Mouse (Mus musculus) granulocyte monocyte progenitor cell, adult 5-6 weeks (primary cell): ENCODE measurements around the gene Il12rb1. TPM values are rescaled to one million over a fixed set of nuclear protein-coding genes. Genes with fewer than 3 reads are reported as not detected.

Experiments used
- ATAC-seq: replicated peaks from 2 replicates; pipeline ENCODE4 v1.8.0; 2016; ENCODE audit warnings: mild to moderate bottlenecking, moderate TSS enrichment, inconsistent platforms; ENCODE audit not compliant: poor library complexity, severe bottlenecking
- total RNA-seq, 2 experiments: library from RNA; stranded (forward) in 1 of 2; stranded (reverse) in 1 of 2; fragments of 200-712, 200-1000 nt in 1 of 2; fragments of >200 nt in 1 of 2; fragmentation: Nextera tagmentation in 1 of 2; gene quantifications; 2 replicates each; pipeline ENCODE4 v1.2.3; 2014 to 2017

The Il12rb1 gene
- total RNA-seq, 2 experiments from 2014 or later = 0.24 to 0.52 TPM

DNA sequence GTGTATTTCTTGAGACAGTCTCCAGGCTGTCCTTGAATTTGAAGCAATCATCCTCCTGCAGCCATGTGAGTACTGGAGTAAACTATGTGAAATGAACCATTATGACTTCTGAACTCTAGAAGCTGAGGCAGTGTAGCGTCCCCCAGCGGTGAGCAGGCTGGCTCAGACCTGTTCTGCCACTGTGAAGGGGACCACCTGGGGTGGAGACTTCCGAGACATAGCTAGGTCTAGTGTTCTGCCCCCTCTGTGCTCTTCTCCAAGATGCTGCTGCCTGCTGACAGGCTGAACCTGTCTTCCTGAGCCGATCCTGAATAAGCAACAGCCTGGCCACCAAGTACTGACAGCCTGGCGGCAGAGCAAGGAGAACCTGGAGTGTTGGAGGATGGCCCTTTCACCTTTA, 36.9 kb downstream of the Il12rb1 start:
- no peak for ATAC-seq

DNA sequence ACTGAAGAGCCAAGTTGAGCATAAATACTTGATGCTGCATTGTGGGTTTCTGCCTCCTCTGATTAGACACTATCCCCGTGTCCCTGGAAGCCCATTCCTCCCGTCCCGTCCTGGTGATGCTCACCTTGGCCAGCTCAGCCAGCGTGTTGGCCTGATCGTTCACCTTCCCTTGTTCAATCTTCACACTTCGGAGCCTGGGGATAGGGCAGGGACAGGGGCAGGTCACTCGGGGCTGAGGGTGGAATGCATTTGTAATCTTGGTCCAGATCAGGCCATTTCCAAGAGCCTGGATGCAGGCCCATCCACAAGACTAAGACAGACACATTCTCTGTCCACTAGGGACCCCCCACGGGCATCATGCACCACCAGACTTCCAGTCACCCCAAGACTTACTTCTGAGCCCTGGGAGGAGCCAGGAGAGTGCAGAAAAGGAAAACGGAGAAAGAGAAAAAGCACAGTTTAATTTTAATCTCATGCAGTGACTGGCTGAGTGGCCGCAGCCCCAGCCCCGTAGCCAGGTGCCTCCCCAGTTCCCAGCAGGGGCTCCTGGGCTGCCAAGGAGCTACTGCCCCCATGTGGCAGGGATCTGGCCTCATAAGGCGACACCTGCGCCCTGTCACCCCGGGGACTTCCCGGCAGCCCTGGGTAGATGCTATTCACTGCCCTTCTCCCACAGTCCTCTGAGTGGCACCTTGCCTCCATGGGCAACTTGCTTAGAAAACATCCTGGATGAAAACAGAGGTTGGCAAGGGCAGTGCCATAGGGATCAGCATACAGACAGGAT, 38.3 kb downstream of the Il12rb1 start:
- no peak; the same call in 1 of the 2 replicates for ATAC-seq

DNA sequence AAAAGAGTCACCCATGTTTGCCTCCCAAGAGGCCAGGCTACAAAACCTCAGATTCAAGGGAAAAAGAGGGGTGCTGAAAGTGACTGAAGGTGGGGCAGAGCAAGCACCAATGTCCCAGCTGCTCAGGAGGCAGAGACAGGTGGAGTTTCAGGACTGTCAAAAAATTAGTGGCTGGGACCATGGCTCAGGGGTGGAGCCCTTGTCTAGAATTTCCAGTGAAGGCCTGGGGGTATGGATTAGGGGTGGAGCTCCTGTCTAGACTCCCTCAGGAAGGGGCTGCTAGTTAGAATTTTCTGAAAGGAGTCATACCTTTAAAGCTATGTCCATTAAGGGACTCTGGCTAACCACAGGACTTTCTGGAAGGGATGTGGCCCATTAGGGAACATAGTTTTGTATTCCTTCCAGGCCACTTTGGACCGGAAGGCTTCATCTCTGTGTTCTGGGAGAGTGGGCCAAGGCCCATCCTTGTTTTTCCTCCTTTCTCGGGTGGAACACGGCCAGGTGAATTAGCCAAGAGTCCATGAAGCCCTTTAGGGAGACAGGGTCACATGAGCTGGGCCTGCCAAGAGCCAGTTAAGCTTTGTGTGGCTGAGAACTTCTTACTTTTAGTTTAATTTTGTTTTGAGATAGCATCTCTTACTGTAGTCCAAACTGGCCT, 41.2 kb downstream of the Il12rb1 start:
- ATAC-seq = no peak

DNA sequence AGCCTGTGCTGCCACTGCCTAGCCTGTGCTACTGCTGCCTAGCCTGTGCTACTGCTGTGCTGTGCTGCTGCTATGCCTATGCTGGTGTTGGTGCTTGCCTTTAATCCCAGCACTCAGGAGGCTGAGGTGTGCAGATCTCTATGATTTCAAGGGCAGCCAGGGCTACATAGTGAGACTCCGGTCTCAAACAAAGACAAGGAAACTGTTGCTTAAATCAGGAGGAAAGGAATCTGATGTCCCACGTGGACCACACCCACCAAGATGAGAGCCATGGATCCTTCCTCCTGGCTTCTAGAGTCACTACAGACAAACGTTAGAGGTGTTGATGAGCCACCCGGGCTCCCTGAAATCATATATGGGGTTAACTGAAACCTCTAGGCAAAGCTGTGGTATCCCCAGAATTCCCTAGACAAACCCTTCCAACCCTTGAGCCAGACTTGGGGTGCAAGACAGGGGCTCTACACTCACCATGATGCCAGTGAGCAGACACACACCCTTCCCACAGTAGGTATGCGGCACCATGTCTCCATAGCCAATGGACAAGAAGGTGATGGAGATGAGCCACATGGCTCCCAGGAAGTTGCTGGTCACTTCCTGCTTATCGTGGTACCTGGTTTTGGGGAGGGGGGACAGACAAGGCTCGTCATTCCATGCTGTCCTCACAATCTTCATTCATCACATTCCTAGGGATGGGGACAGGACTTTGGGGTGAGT, 42.0 kb downstream of the Il12rb1 start:
- ATAC-seq = no peak

DNA sequence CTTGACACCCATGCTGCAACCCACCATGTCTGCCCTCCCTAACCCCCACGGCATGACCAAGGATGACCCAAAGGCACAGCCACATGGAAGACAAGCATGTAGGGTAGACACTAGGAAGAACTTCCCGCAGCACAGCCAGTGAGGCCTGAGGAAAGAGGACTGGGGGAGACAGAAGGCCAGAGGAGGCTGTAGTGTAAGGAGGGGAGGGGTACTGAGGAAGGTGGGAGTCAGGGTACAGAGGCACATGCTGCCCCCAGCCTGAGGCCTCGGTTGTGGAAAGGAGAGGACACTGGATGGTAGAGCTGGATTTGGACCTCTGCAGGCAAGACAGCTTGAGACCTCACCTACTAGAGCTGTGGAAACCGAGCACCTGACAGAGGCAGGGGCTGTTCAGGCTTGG, 42.7 kb downstream of the Il12rb1 start:
- no peak for ATAC-seq

DNA sequence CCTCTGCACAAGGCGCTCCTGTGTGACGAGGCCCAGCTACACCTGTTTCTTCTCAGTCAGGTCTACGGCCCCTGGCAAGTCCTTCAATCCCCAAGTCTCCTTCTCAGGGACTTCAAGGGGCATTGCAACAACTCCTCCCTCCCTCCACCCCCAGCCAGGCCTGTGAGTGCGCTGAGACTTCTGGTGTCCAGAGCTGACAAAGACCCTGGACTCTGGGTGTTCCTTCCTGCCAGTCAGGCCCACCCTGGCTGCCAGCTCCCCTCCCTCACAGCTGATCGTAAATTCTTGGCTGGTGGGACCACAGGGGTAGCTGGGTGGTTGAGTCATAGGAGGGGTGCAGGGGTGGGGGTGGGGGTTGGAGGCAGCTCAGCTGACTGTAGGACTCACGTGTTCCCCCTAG, 43.6 kb downstream of the Il12rb1 start:
- ATAC-seq = no peak

DNA sequence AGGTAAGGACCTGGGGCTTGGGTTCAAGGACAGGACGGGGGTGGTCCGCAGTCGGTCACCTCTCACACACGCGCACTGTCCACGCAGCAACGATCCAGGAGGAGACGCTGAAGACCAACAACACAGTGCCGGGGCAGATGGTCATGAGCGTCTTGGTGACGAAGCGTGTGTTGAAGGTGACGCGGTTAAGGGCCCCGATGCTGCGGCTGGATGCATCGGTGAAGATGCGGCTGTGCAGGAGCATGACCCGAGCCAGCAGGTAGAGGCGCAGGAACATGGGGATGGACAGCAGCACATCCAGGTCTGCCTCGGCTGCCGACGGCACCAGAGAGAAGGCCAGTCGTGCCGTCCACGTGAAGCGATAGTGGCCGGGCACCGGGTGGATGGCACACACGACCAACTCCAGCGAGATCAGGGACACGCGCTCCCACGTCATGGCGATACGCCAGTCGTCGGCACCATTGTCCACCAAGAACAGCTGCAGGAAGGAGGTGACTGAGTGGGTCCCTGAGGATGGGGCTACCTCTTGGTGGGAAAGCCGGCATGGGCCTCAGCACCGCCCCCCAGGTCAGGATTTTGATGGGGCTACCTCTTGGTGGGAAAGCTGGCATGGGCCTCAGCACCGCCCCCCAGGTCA, 44.5 kb downstream of the Il12rb1 start:
- ATAC-seq = no peak

DNA sequence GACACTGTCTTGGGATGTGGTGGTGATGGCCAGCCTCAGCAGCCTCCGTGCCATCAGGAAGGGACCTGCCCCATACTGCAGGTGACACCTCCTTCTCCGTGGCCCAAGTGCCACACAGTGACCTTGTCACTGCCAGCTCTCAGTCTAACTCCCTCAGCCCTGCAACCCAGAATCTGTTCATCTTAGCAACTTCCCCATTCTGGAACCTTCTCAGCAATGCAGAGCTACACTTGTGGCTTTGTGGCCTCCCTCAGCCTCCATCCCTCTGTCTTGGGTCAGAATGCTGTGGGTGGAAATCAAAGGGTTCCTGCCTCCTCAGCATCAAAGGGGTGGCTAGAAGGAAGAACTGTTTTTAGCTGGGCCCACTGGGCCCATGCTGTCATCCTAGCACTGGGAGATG, 45.6 kb downstream of the Il12rb1 start:
- ATAC-seq = peak; percentile 86

DNA sequence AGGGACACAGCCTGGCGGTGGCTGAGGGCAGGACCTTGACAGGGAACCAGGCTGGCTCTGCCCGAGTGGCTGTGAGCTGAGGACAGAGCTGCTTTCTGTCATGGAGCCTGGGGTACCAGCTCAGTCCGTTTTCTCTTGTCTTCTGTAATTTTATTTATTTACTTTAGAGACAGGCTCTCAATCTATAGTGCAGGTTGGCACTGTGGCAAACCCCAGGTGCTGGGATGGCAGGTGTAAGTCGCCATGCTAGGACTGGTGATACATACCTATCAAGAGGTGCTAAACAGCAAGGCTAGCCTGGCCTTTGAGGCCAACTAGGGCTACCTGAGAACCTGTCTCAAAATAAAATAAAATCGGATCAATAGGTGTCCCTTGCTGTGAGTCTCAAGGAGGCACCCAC, 47.8 kb downstream of the Il12rb1 start:
- no peak for ATAC-seq

DNA sequence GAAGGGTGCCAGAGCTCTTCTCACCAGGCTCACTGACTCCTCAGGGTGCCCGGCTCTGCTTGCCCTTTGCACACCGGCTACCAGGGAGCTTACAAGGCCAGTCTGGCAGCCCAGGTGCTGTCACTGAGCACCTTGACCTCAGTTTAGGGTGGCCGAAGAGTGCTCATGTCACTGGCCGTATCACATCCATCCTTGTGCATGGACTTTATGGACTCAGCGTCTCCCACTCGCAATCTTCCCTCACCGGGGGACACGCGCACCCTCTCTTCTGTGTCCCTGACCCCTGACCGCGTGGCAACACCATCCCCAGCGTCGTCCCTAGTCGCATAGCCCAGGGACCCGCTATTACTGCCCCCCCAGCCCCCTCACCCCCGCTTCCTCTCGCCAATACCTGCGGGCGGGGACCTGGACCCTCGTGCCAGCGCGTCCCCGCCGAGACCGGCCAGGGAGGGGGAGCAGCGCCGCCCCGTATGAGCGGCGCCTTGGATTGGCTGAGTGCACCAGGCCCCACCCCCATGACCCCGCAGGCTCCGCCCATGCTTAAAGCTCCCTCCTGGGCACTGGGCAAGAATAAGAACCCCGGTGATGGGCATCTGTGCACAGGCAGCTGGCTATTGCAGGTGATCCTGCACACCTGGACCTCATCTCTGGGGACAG, 48.4 kb downstream of the Il12rb1 start:
- ATAC-seq = peak; percentile 74

DNA sequence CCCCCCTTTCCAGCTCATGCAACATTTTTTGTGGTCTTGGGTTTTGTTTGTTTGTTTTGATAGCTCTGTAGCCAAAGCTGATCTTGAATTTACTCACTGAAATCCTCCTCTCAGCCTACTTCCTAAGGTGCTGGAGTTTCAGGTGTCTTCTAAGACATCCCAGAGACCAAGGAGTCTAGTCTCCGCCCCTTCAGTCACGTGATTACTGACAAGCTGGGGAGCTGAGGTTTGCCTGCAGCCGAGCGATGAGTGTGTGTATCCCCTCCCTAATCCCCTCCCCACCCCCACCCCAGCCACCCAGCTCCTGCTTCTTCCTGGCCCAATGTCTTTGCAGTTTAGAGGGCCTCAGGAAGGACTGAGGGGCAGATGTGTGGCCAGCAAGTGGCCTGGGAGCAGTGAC, 49.3 kb downstream of the Il12rb1 start:
- ATAC-seq = no peak

DNA sequence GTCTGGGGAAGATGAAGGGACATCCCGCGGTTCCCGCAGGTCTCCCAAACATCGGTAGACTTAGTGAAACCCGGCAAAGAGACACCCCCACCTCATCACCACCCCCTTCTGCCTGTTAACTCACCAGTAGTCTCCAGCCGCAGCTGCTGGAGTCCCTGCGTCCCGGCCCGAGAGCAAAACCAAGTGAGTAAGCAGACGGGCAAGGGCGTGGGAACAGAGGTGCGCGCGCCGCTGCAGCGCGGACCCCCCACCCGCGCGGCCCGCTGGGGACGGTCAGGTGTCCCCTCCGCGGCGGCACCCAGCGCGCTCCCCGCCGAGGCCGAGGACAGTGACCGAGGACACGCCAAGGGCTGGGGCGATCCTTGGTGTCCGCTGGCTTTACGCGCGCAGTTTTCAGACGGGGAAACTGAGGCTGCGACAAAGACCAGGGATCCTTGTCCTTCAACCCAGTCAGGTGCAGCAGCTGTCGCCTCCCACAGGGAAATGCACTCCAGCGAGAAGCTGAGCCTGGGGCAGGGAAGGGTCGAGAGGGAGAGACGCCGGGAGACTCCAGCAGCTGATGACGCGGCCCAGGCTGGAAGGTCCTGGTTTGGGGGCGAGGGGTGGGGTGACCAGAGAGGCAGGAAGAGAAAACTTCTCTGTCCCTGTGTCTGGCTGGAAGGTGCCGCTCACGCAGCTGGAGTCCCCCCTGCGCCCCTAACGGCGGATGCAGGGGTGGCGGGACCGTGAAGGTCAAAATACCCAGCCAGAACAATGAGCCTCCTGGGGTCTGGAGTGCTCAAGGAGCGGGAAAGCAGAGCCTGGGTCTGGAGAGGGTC, 54.8 kb downstream of the Il12rb1 start, which contains the start of gene Kcnn1:
Gene Kcnn1 (minus strand): TSS at position 435 of the 818 bp plus-strand sequence.
- peak; percentile 36 for ATAC-seq

DNA sequence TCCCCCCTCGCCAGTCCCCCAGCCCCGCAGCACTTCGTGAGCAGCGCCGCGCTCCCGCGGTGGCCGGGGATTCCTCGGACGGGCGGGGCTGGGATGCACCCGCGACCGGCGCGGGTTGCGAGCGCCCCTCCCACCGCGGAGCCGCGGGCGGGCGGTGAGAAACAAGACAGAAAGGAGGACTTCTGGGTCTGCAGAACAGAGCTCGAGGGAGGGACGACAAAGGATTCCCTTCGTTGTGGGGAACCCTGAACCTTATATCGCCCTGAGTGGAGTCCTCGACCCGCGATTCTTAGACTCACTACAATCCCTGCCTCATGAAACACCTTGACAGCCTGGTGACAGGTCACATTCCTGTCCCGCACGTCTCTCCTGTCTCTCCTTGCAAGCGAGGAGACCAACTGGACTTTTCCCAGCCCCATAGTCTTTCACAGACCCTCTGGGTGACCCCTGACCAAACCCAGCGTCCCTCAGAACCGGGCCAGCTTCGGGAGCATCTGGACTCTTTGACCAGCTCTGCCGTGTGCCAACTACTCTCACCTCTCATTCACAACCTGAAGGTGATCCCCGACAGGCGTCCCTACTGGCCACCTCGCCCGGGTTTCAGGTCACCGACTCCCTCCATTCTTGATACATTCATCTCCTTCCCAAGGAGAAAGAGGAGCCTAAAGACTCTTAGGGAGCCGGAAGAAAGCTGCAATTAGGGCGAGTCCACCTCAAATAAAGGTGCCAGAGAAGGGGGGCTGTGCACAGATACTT, 55.9 kb downstream of the Il12rb1 start:
- ATAC-seq = no peak

DNA sequence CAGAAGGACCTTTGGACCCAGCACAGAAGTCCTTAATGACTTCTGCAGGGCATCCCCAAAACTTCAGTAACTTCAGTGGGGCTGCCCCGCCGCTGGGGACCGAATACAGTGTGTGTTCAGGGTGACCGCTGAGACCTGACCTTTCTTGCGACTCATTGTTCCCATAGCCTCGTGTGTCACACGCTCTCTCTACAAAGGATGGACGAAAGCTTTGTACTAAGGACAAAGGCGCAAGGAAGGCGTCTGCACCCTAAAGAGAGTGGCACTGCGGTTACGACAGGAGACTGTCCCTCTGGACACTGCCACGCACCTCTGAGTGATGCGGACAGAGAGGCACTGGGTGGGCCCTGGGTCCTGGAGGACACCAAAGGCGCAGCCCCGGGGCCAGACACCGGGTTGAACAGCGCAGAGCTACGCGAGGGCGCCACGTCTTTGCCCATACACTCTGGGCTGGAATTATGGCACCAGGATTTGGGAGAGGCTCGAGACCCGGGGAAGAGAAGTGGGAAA, 56.5 kb downstream of the Il12rb1 start:
- no peak for ATAC-seq

DNA sequence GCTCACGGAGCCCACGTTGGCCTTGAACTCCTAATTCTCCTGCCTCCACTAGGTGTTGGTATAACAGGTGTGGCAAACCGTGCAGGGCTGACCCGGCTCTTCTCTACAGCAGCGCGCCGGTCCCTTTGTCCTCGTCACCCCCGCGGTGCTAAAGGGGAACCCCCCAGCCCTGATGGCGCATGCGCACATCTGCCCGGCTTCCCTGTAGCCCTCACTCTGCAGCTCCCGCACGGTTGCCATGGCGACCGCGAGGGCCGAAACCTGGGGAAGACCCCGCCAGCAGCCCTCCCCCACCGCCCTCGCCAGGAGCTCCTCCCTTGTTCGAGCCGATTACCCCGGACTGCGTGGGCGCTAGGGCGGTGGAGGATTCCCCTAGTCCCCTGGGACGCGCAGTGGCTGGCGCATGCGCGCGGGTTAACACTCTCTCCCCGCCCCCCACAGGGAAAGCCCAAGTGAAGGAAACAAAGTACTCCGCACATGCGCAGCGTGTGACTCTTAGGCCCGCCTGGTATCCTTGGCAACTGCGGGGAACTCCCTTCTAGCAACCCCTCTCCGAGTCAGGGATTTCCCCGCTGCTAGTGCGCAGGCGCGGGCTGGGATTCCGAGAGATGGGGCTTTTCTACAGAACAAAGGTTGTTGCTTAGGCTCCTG, 57.2 kb downstream of the Il12rb1 start:
- peak; percentile 66 for ATAC-seq

DNA sequence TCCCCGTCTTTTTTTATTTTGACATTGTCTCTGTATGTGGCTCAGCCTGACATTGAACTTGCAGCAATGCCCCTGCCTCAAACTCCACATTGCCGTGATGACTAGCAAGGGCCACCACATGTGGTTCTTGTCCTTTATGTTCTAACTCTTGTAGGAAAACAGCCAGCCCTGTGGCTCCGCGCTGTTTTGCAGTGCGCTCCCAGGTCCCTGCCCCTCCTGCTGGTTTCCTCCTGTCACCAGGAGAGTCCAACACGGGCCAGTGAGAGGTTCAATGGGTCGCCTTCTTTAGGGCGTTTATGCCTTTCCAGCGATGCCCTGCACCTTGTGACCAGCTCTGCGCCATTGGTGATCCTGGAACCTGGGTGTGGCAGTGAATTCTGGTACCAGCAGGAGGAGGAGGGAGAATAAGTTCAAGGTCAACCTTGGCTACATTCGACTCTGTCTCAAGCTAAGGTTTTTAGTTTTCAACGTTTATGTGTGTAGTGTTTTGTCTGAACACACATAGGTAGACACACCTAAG, 57.8 kb downstream of the Il12rb1 start:
- no peak for ATAC-seq

DNA sequence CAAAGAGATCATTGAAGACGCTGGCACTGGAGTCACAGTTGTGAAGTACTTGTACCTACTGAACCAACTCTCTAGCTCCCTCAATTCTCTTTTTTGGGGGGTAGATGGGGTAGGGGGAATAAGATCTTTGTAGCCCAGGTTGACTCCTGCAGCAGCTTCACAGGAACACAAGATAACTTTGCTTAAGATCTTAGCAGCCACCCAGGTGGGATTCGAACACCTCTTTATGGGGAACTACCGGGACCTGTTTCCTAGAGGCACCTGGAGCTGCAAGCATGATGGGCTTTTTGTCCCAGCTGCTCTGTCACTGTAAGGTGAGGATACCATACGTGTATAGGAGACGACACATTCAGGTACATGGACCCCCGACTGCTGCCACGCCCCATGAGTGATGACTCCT, 58.3 kb downstream of the Il12rb1 start:
- ATAC-seq = no peak
